Mouse (Mus musculus): Measurements from ENCODE around the gene Clec2d.

Clec2d gene

GRCm38 (mm10) chr6:129222188-129222800 lies 41.9 kb downstream of the Clec2d start:
- in situ Hi-C loops (cut with MboI, MseI): loop anchor here (10.0 kb wide), 1 partner anchor 787 kb away; the partner anchor contains the start of gene Fkbp4

GRCm38 (mm10) chr6:129223611-129224010 lies 43.2 kb downstream of the Clec2d start:
- in situ Hi-C loops (cut with MboI, MseI): loop anchor here (10.0 kb wide), 1 partner anchor 789 kb away; the partner anchor contains the start of gene Fkbp4

- in situ Hi-C loops (cut with MboI, MseI): loop anchor here (10.0 kb wide), 1 partner anchor 789 kb away; the partner anchor contains the start of gene Fkbp4
Observed at GRCm38 (mm10) chr6:129224090-129224489, 43.7 kb downstream of the Clec2d start.

- in situ Hi-C loops (cut with MboI, MseI): loop anchor here (10.0 kb wide), 1 partner anchor 790 kb away; the partner anchor contains the start of gene Fkbp4
Observed at GRCm38 (mm10) chr6:129225078-129225477, 44.7 kb downstream of the Clec2d start.

- in situ Hi-C loops (cut with MboI, MseI): loop anchor here (10.0 kb wide), 1 partner anchor 794 kb away; the partner anchor contains the start of gene Fkbp4
Observed at GRCm38 (mm10) chr6:129228935-129229773, 48.7 kb downstream of the Clec2d start.

- in situ Hi-C loops (cut with MboI, MseI): loop anchor here (10.0 kb wide), 1 partner anchor 795 kb away; the partner anchor contains the start of gene Fkbp4
Observed at GRCm38 (mm10) chr6:129229774-129230578, 49.6 kb downstream of the Clec2d start.

GRCm38 (mm10) chr6:129232005-129232841 lies 51.8 kb downstream of the Clec2d start:
- in situ Hi-C loops (cut with MboI, MseI): no loop called here

- in situ Hi-C loops (cut with MboI, MseI): no loop called here
Observed at GRCm38 (mm10) chr6:129232842-129233205, 52.4 kb downstream of the Clec2d start.

- in situ Hi-C loops (cut with MboI, MseI): no loop called here
Observed at GRCm38 (mm10) chr6:129233366-129233954, 53.0 kb downstream of the Clec2d start.

GRCm38 (mm10) chr6:129233955-129234369 lies 53.5 kb downstream of the Clec2d start:
- in situ Hi-C loops (cut with MboI, MseI): no loop called here

- in situ Hi-C loops (cut with MboI, MseI): loop anchor here (5.0 kb wide), 1 partner anchor 52 kb away; the partner anchor contains the start of gene Clec2d
Observed at GRCm38 (mm10) chr6:129234456-129235360, 54.3 kb downstream of the Clec2d start.

- in situ Hi-C loops (cut with MboI, MseI): loop anchor here (5.0 kb wide), 1 partner anchor 54 kb away; the partner anchor contains the start of gene Clec2d
Observed at GRCm38 (mm10) chr6:129235855-129236461, 55.5 kb downstream of the Clec2d start.

All from T-helper 2 cell (primary cell).